8 mouse cellular contexts compared by ENCODE assay signal in genomic region chr17:15830171-15830765, GRCm38 (mm10). TPM values are rescaled to one million over a fixed set of nuclear protein-coding genes. Genes with fewer than 3 reads are reported as not detected.
A peak's percentile ranks its signal among the peaks of the same experiment; 100 is the strongest.
DNase-seq lines count a peak whose midpoint lies in the region; ATAC-seq and TF ChIP-seq lines count a peak whose summit lies in the region.

No protein-coding gene starts in this region.

- TF ChIP-seq EP300 in liver, embryonic 14.5 days (IDR thresholded peaks at IDR 0.05; ENCODE audit: low read depth) = no peak
- no peak for TF ChIP-seq EP300 in stomach, postnatal 0 days (optimal IDR thresholded peaks at IDR 0.05)

- intact Hi-C loops in left cerebral cortex, postnatal 4 days (cut with DNase I) = loop anchor here (10.0 kb wide), 1 partner anchor 165 kb away; no protein-coding TSS in a partner anchor

- ATAC-seq in embryonic facial prominence, embryonic 15.5 days (ENCODE audit: insufficient number of reproducible peaks, low FRiP score, low TSS enrichment, low read depth) = no peak
- 0 out of 2 replicates have a peak, but pooled peaks have one; percentile 0 for ATAC-seq in hindbrain, embryonic 14.5 days (ENCODE audit: low FRiP score)
- no peak for ATAC-seq in liver, embryonic 14.5 days (ENCODE audit: insufficient read depth)
- no peak for ATAC-seq in stomach, postnatal 0 days (ENCODE audit: low FRiP score, low TSS enrichment)
- ATAC-seq in erythroblast, adult 5-6 weeks (replicated peaks; ENCODE audit: low FRiP score, poor library complexity, severe bottlenecking) = no peak

- H3K27ac ChIP-seq in embryonic facial prominence, embryonic 15.5 days (replicated peaks) = peak overlapping the region; percentile 87
- peak overlapping the region; percentile 95 for H3K27ac ChIP-seq in hindbrain, embryonic 14.5 days
- no peak overlapping the region for H3K27ac ChIP-seq in liver, embryonic 14.5 days
- H3K27ac ChIP-seq in stomach, postnatal 0 days (replicated peaks) = peak overlapping the region; percentile 95

- H3K9me3 ChIP-seq in embryonic facial prominence, embryonic 15.5 days (replicated peaks) = no peaks in the 10 kb centered on the region
- no peaks in the 10 kb centered on the region for H3K9me3 ChIP-seq in hindbrain, embryonic 14.5 days (ENCODE audit: control insufficient read depth, low read length)
- no peaks in the 10 kb centered on the region for H3K9me3 ChIP-seq in liver, embryonic 14.5 days (ENCODE audit: control insufficient read depth, low read length)
- no peaks in the 10 kb centered on the region for H3K9me3 ChIP-seq in stomach, postnatal 0 days (ENCODE audit: control insufficient read depth, low read length)

- TF ChIP-seq CTCF in liver, embryonic 14.5 days (IDR thresholded peaks at IDR 0.05; ENCODE audit: low read depth) = no peak
- TF ChIP-seq CTCF in stomach, postnatal 0 days (IDR thresholded peaks at IDR 0.05; ENCODE audit: low read depth) = peak; percentile 6; the same call in 1 of the 2 replicates

- peak overlapping the region; percentile 65 for H3K4me3 ChIP-seq in embryonic facial prominence, embryonic 15.5 days (replicated peaks)
- H3K4me3 ChIP-seq in hindbrain, embryonic 14.5 days (replicated peaks; ENCODE audit: low read length) = peak overlapping the region; percentile 69
- H3K4me3 ChIP-seq in liver, embryonic 14.5 days (ENCODE audit: insufficient read depth in 1 of 2, low read depth in 2 of 2, low read length in 2 of 2) = peak overlapping the region; percentile 13 to 18; a peak in 3 of 4 replicates
- H3K4me3 ChIP-seq in stomach, postnatal 0 days (ENCODE audit: low read depth, low read length) = peak overlapping the region; percentile 71

- DNase-seq in left cerebral cortex, postnatal 4 days = peak; percentile 30
- no peak for DNase-seq in left cerebral cortex, adult 11 months (ENCODE audit: low spot score)
- peak; percentile 26 for DNase-seq in hindbrain, embryonic 14.5 days (ENCODE audit: low spot score)
- no peak for DNase-seq in liver, embryonic 14.5 days (ENCODE audit: low read depth in 3 of 3, low spot score in 3 of 3)
- DNase-seq in stomach, postnatal 0 days (ENCODE audit: low spot score) = peak; percentile 43
- DNase-seq in lung, postnatal 10 days = no peak

- WGBS in embryonic facial prominence, embryonic 15.5 days = under 1% methylated on average over 34 of the region's 34 CpGs
- WGBS in hindbrain, embryonic 14.5 days = under 1% methylated on average over 34 of the region's 34 CpGs
- whole genome bisulfite sequencing in liver, embryonic 14.5 days (ENCODE audit: insufficient replicate concordance) = under 1% methylated on average over 33 of the region's 34 CpGs
- 1% methylated on average over 33 of the region's 34 CpGs for WGBS in stomach, postnatal 0 days

- peak overlapping the region; percentile 93 for H3K4me2 ChIP-seq in embryonic facial prominence, embryonic 15.5 days (replicated peaks)
- H3K4me2 ChIP-seq in hindbrain, embryonic 14.5 days (replicated peaks) = peak overlapping the region; percentile 77
- peak overlapping the region; percentile 56 for H3K4me2 ChIP-seq in liver, embryonic 14.5 days (ENCODE audit: low read depth)
- H3K4me2 ChIP-seq in stomach, postnatal 0 days (replicated peaks; ENCODE audit: low read depth) = peak overlapping the region; percentile 91

- H3K36me3 ChIP-seq in embryonic facial prominence, embryonic 15.5 days = no peaks in the 10 kb centered on the region
- no peaks in the 10 kb centered on the region for H3K36me3 ChIP-seq in hindbrain, embryonic 14.5 days (replicated peaks; ENCODE audit: control insufficient read depth, insufficient read depth)
- no peaks in the 10 kb centered on the region for H3K36me3 ChIP-seq in liver, embryonic 14.5 days (replicated peaks; ENCODE audit: control insufficient read depth, insufficient read depth, low read depth)
- H3K36me3 ChIP-seq in stomach, postnatal 0 days (ENCODE audit: control insufficient read depth, insufficient read depth, low read length) = no peaks in the 10 kb centered on the region

- H3K27me3 ChIP-seq in embryonic facial prominence, embryonic 15.5 days = peaks cover 11% of the 10 kb centered on the region; the same call in 1 of the 2 replicates
- no peaks in the 10 kb centered on the region for H3K27me3 ChIP-seq in hindbrain, embryonic 14.5 days (ENCODE audit: control insufficient read depth, insufficient read depth, low read length)
- H3K27me3 ChIP-seq in liver, embryonic 14.5 days (ENCODE audit: control insufficient read depth, insufficient read depth, low read length) = peaks cover 66% of the 10 kb centered on the region
- H3K27me3 ChIP-seq in stomach, postnatal 0 days (ENCODE audit: control insufficient read depth, insufficient read depth, low read length) = no peaks in the 10 kb centered on the region

- H3K4me1 ChIP-seq in embryonic facial prominence, embryonic 15.5 days = peaks cover 29% of the 10 kb centered on the region
- H3K4me1 ChIP-seq in hindbrain, embryonic 14.5 days (replicated peaks; ENCODE audit: control insufficient read depth, insufficient read depth, low read length) = peaks cover 6% of the 10 kb centered on the region; the same call in 1 of the 2 replicates
- H3K4me1 ChIP-seq in liver, embryonic 14.5 days (replicated peaks; ENCODE audit: control insufficient read depth in 2 of 2, insufficient read depth in 2 of 2, low read length in 1 of 2) = no peaks in the 10 kb centered on the region
- no peaks in the 10 kb centered on the region for H3K4me1 ChIP-seq in stomach, postnatal 0 days (replicated peaks; ENCODE audit: control insufficient read depth, insufficient read depth)

- H3K9ac ChIP-seq in embryonic facial prominence, embryonic 15.5 days = peak overlapping the region; percentile 35
- H3K9ac ChIP-seq in hindbrain, embryonic 14.5 days = peak overlapping the region; percentile 82
- H3K9ac ChIP-seq in liver, embryonic 14.5 days (replicated peaks) = no peak overlapping the region
- peak overlapping the region; percentile 85 for H3K9ac ChIP-seq in stomach, postnatal 0 days (ENCODE audit: low read length)

RNA-seq across cellular contexts. Expression of gene Rgmb, which starts 0.6 kb away (rescaled TPM):
- total RNA-seq in left cerebral cortex, postnatal 4 days (2021) = 100 to 1,000 TPM in 1 of 2 experiments, 10 to 100 TPM in 1; 87.3 to 108 TPM
- 27.9 and 28.9 TPM in 2 replicates for polyA plus RNA-seq in embryonic facial prominence, embryonic 15.5 days (2015; fragmentation: Nextera tagmentation; extraction: Ambion mirVana)
- polyA plus RNA-seq in hindbrain, embryonic 14.5 days (2014; fragmentation: Nextera tagmentation; extraction: Ambion mirVana) = 95.0 and 100.0 TPM in 2 replicates
- 0.54 and 0.71 TPM in 2 replicates for polyA plus RNA-seq in liver, embryonic 14.5 days (2012; rRNA removed)
- polyA plus RNA-seq in liver, embryonic 14.5 days (2014; fragmentation: Nextera tagmentation; extraction: Ambion mirVana) = 0.47 and 0.74 TPM in 2 replicates
- polyA plus RNA-seq in stomach, postnatal 0 days (2015; fragmentation: Nextera tagmentation; extraction: Ambion mirVana) = 33.0 and 41.1 TPM in 2 replicates
- total RNA-seq in erythroblast, adult 5-6 weeks (2015; ENCODE audit: low replicate concordance) = not detected in 2 replicates
- total RNA-seq in erythroblast, adult 5-6 weeks (2017; ENCODE audit: low replicate concordance) = 0.14 and 0.51 TPM in 2 replicates

Comparison
In these comparisons a context has a peak if more than half of its experiments do, and no peak if none do; other contexts are left out.
1. DNase-seq: peak in left cerebral cortex, postnatal 4 days (single experiment), hindbrain, embryonic 14.5 days (single experiment) and stomach, postnatal 0 days (single experiment); none in left cerebral cortex, adult 11 months (single experiment), liver, embryonic 14.5 days (0 of 3) and lung, postnatal 10 days (single experiment).
2. H3K4me3 ChIP-seq: peak in every context shown above with its lines; median percentile 71 in stomach, postnatal 0 days; 69 in hindbrain, embryonic 14.5 days; 65 in embryonic facial prominence, embryonic 15.5 days; 16 in liver, embryonic 14.5 days.
3. RNA of gene Rgmb, which starts 0.6 kb away (polyA plus RNA-seq): 95.0 to 100.0 TPM in hindbrain, embryonic 14.5 days, 33.0 to 41.1 TPM in stomach, postnatal 0 days and 27.9 to 28.9 TPM in embryonic facial prominence, embryonic 15.5 days; 0.47 to 0.74 TPM in liver, embryonic 14.5 days; every median in the first group is over 10 times any median in the second.
4. Peak in every context shown above with its lines, with median percentiles within 50 percentile points of each other: H3K4me2 ChIP-seq.